Mouse (Mus musculus): Measurements from ENCODE around the gene Sp2. TPM values are rescaled to one million over a fixed set of nuclear protein-coding genes. Genes with fewer than 3 reads are reported as not detected.
A peak's percentile ranks its signal among the peaks of the same experiment; 100 is the strongest.

Sp2 gene
- polyA plus RNA-seq, 1 experiment from 2014 or later: 17.9 TPM

- Histone ChIP-seq H3K4me2 (replicated peaks) (peak overlapping the region; percentile 80), H3K9ac (peak overlapping the region; percentile 77), H3K36me3 (no peaks in the 10 kb centered on the region), H3K4me1 (peaks cover 49% of the 10 kb centered on the region), H3K27me3 (no peaks in the 10 kb centered on the region), H3K9me3 (replicated peaks) (no peaks in the 10 kb centered on the region), H3K4me3 (replicated peaks) (peak overlapping the region; percentile 64), H3K27ac (replicated peaks) (peak overlapping the region; percentile 93)
- peak; percentile 96 for ATAC-seq (ENCODE audit: insufficient number of reproducible peaks, low FRiP score, low TSS enrichment, low read depth)
- WGBS: under 1% methylated on average over 45 of the region's 45 CpGs
These were observed 5.0 kb downstream of the Sp2 start for GRCm38 (mm10) chr11:96977606-96978400.

DNA sequence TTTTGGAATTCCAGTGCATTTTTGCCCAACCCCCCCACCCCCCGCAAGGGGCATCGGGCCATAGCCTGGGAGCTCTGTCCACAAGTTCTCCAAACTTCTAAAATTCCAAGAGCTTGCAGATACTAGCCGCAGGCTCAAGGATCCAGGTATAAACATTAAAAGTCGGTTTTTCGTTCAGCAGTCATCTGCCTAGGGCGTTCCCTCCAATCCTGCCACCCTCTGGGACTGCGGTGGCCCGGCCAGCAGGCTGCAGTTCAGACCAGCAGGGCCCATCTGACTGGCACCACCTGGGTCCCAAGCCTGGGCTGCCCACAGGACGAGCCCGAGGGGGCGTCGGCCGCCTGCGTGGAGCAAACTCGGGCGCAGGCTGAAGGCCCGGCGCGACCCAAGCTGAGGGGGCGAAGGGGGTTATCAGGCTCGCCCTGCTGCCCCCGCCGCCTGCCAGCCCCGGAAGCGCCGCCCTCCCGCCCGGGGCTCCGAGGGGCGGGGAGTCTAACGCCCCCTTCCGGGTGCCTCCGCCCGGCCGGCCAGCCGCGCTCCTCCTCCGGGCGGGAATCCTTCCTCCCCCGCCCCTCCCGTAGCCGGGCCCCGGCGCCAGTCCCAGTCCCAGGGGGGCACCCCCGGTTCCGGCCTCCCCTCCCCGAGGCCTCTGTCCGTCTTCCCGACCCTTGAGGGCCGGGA lies 5.7 kb downstream of the Sp2 start:
- ATAC-seq (ENCODE audit: insufficient number of reproducible peaks, low FRiP score, low TSS enrichment, low read depth): peak; percentile 79
- Histone ChIP-seq H3K4me1 (peaks cover 50% of the 10 kb centered on the region), H3K9me3 (replicated peaks) (no peaks in the 10 kb centered on the region), H3K9ac (peak overlapping the region; percentile 77), H3K4me2 (replicated peaks) (peak overlapping the region; percentile 58), H3K27ac (replicated peaks) (peak overlapping the region; percentile 93), H3K4me3 (replicated peaks) (peak overlapping the region; percentile 64), H3K36me3 (no peaks in the 10 kb centered on the region), H3K27me3 (no peaks in the 10 kb centered on the region)
- WGBS: under 1% methylated on average over 48 of the region's 50 CpGs

DNA sequence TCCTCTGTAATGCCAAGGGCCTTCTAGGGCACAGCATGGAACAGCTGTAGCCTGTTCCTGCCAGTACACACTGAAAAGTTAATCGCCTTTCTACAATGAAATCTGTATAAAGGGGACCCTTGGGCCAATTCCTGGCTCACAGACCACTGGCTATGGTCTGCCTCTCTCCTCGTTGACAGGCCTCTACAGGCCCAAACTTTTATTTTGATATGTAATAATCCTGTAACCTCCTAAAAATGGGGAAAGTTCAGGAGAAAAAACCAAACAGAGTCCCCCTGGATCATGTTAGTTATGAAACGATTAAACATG lies 6.4 kb downstream of the Sp2 start:
- Histone ChIP-seq H3K27me3 (no peaks in the 10 kb centered on the region), H3K4me3 (replicated peaks) (peak overlapping the region; percentile 64), H3K36me3 (no peaks in the 10 kb centered on the region), H3K4me2 (replicated peaks) (peak overlapping the region; percentile 58), H3K9ac (peak overlapping the region; percentile 77), H3K4me1 (peaks cover 55% of the 10 kb centered on the region), H3K27ac (replicated peaks) (peak overlapping the region; percentile 93), H3K9me3 (replicated peaks) (no peaks in the 10 kb centered on the region)
- ATAC-seq (ENCODE audit: insufficient number of reproducible peaks, low FRiP score, low TSS enrichment, low read depth): no peak
- WGBS: 26% methylated on average over 3 of the region's 3 CpGs

GRCm38 (mm10) chr11:96975511-96976378 lies 7.0 kb downstream of the Sp2 start:
- Histone ChIP-seq H3K4me2 (replicated peaks) (peak overlapping the region; percentile 58), H3K4me3 (replicated peaks) (peak overlapping the region; percentile 64), H3K9ac (peak overlapping the region; percentile 77; the same call in 1 of the 2 replicates), H3K9me3 (replicated peaks) (no peaks in the 10 kb centered on the region), H3K27ac (replicated peaks) (peak overlapping the region; percentile 93), H3K27me3 (no peaks in the 10 kb centered on the region), H3K36me3 (no peaks in the 10 kb centered on the region), H3K4me1 (peaks cover 61% of the 10 kb centered on the region)
- ATAC-seq (ENCODE audit: insufficient number of reproducible peaks, low FRiP score, low TSS enrichment, low read depth): no peak
- 71% methylated on average over 10 of the region's 10 CpGs for WGBS

DNA sequence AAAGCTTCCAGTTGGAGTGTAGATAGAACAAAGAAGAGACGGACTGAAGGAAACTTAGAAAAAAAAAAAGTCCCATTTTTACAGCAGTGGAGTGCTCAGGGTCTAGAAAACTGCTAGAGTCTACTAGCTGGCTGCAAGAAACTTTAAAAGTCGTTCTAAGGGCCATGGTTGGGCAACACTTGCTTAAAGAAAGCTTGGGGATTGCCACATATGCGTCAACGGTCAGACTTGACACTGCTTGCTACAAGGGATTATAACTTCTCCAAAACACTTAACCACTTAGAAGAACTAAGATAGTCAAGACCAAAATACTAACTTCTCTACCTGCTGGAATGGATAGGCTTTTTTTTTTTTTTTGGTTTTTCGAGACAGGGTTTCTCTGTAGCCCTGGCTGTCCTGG lies 7.9 kb downstream of the Sp2 start:
- Histone ChIP-seq H3K9me3 (replicated peaks) (no peaks in the 10 kb centered on the region), H3K4me3 (replicated peaks) (no peak overlapping the region), H3K27ac (replicated peaks) (0 out of 2 replicates have a peak overlapping the region, but pooled peaks have one; percentile 17), H3K27me3 (no peaks in the 10 kb centered on the region), H3K4me1 (peaks cover 70% of the 10 kb centered on the region), H3K9ac (no peak overlapping the region), H3K36me3 (no peaks in the 10 kb centered on the region), H3K4me2 (replicated peaks) (no peak overlapping the region)
- WGBS: 71% methylated on average over 5 of the region's 5 CpGs
- ATAC-seq (ENCODE audit: insufficient number of reproducible peaks, low FRiP score, low TSS enrichment, low read depth): no peak

DNA sequence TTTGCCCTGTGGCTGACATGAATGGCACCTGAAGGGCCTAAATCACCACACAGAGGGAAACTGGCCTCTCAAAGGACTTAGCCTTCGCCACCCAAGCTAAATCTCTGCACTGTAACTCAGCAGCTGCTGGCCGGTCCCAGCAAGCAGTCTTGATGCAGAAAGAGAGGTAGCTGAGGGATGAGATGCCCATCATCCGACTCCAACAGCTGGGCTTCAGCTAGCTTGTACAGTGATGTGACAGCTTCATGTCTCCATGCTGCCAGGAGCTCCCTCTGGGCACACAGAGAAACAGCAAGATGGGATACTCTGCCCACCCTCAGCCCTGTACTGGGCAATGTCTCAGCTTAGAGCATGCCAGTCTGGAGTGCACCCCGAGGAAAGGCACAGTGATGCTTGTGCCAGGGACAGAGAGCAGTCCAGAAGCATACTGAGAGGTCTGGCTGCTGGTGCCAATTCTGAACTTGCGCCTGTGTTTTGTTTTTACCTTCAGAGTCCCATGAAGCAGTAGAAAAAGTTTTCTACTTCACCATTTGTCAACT lies 9.3 kb downstream of the Sp2 start:
- peaks cover 80% of the 10 kb centered on the region for H3K4me1 ChIP-seq
- H3K4me2 ChIP-seq (replicated peaks): no peak overlapping the region; the same call in 1 of the 2 replicates
- 64% methylated on average over 5 of the region's 5 CpGs for WGBS

GRCm38 (mm10) chr11:96972906-96973305 lies 9.9 kb downstream of the Sp2 start:
- no peaks in the 10 kb centered on the region for H3K9me3 ChIP-seq (replicated peaks)
- 0 out of 2 replicates have a peak overlapping the region, but pooled peaks have one; percentile 9 for H3K9ac ChIP-seq
- no peaks in the 10 kb centered on the region for H3K36me3 ChIP-seq
- no peak overlapping the region for H3K4me3 ChIP-seq (replicated peaks)
- 22% methylated on average over 5 of the region's 5 CpGs for WGBS
- no peaks in the 10 kb centered on the region for H3K27me3 ChIP-seq
- H3K27ac ChIP-seq (replicated peaks): peak overlapping the region; percentile 83
- peaks cover 82% of the 10 kb centered on the region for H3K4me1 ChIP-seq
- no peak for ATAC-seq (ENCODE audit: insufficient number of reproducible peaks, low FRiP score, low TSS enrichment, low read depth)
- no peak overlapping the region for H3K4me2 ChIP-seq (replicated peaks)

More for the DNA sequence above, 9.3 kb downstream of the Sp2 start:
- Histone ChIP-seq H3K36me3 (no peaks in the 10 kb centered on the region), H3K27me3 (no peaks in the 10 kb centered on the region), H3K27ac (replicated peaks) (peak overlapping the region; percentile 83), H3K9me3 (replicated peaks) (no peaks in the 10 kb centered on the region), H3K4me3 (replicated peaks) (no peak overlapping the region), H3K9ac (0 out of 2 replicates have a peak overlapping the region, but pooled peaks have one; percentile 9)
- no peak for ATAC-seq (ENCODE audit: insufficient number of reproducible peaks, low FRiP score, low TSS enrichment, low read depth)

GRCm38 (mm10) chr11:96970341-96970740 lies 12.4 kb downstream of the Sp2 start:
- WGBS: 67% methylated on average over 3 of the region's 3 CpGs
- Histone ChIP-seq H3K9ac (no peak overlapping the region), H3K9me3 (replicated peaks) (no peaks in the 10 kb centered on the region), H3K27ac (replicated peaks) (peak overlapping the region; percentile 86), H3K36me3 (no peaks in the 10 kb centered on the region), H3K4me2 (replicated peaks) (no peak overlapping the region), H3K27me3 (no peaks in the 10 kb centered on the region), H3K4me3 (replicated peaks) (no peak overlapping the region), H3K4me1 (peaks cover 77% of the 10 kb centered on the region)
- no peak for ATAC-seq (ENCODE audit: insufficient number of reproducible peaks, low FRiP score, low TSS enrichment, low read depth)

DNA sequence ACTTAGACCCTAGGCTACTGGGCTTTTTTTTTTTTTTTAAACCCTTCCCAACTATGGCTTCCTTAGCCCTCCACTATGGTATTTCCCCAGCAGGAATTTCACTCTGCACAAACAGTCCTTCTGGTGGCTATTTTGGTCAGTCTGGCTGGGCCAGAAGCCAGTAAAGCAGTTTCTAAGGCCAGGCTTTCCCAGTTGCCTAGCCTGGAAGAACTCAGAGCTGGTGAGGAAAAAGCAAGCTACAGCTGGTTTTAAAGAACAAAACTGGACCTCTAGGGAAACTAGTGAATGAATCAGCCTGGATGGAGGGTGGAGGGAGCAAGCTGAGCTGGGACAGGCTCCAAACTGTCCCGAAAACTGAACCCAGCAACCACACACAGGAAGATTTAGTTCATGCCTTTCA lies 13.0 kb downstream of the Sp2 start:
- 36% methylated on average over 1 of the region's 1 CpGs for WGBS
- H3K9me3 ChIP-seq (replicated peaks): no peaks in the 10 kb centered on the region
- H3K27ac ChIP-seq (replicated peaks): peak overlapping the region; percentile 86
- ATAC-seq (ENCODE audit: insufficient number of reproducible peaks, low FRiP score, low TSS enrichment, low read depth): peak; percentile 39; the same call in 1 of the 2 replicates
- H3K36me3 ChIP-seq: no peaks in the 10 kb centered on the region
- H3K4me2 ChIP-seq (replicated peaks): no peak overlapping the region
- no peak overlapping the region for H3K4me3 ChIP-seq (replicated peaks)
- 0 out of 2 replicates have a peak overlapping the region, but pooled peaks have one; percentile 4 for H3K9ac ChIP-seq
- no peaks in the 10 kb centered on the region for H3K27me3 ChIP-seq
- H3K4me1 ChIP-seq: peaks cover 73% of the 10 kb centered on the region

DNA sequence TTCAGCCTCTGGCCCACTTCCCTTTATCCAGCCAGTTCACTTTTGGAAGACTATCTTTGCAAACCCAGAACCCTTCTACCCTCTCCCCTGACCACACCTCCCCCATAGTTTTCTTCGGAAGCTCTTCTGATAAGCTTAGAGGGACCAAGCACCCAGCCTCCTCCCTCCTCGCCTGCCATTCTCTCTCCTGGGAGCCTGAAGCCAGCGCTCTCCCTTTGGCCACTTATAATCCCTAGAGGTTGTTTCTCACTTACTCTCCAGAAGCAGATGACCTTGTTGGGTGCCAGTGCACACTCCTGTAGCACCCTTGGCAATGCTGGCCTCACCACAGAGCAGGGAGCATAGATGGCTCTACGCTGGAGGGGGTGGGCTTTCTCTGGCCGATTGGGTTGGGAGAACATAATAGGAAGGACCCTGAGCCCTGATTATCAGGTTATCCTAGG lies 13.5 kb downstream of the Sp2 start:
- H3K9ac ChIP-seq: no peak overlapping the region
- no peaks in the 10 kb centered on the region; the same call in 1 of the 2 replicates for H3K36me3 ChIP-seq
- no peaks in the 10 kb centered on the region for H3K27me3 ChIP-seq
- no peak overlapping the region for H3K4me3 ChIP-seq (replicated peaks)
- peaks cover 68% of the 10 kb centered on the region for H3K4me1 ChIP-seq
- WGBS: 73% methylated on average over 5 of the region's 5 CpGs
- H3K27ac ChIP-seq (replicated peaks): peak overlapping the region; percentile 86
- ATAC-seq (ENCODE audit: insufficient number of reproducible peaks, low FRiP score, low TSS enrichment, low read depth): peak; percentile 1; the same call in 1 of the 2 replicates
- H3K4me2 ChIP-seq (replicated peaks): no peak overlapping the region
- H3K9me3 ChIP-seq (replicated peaks): no peaks in the 10 kb centered on the region
